Mouse (Mus musculus): ENCODE results near the gene Zfand2a.

DNA sequence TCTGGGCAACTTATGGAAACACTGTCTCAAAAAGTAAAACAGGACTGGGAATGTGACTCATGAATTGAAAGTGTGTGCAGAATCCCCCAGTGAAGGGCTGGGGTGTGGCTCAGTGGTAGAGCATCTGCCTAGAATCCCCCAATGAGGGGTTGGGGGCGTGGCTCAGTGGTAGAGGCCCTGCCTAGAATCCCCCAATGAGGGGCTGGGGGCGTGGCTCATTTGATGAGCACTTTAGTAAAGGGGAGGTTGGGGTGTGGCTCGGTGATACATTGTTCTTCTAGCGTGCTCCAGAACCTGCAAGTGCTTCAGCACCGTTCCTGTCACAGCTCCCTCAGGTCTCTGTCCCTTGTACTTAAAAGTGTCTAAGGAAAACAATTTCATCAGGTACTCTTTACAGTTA is 21.9 kb upstream of the Zfand2a start:
- TF ChIP-seq HCFC1 (IDR thresholded peaks at IDR 0.05; ENCODE audit: borderline replicate concordance, insufficient read depth, low read length) (no peak), ZC3H11A (IDR thresholded peaks at IDR 0.05; ENCODE audit: borderline replicate concordance, low read depth, low read length) (no peak), ZNF384 (IDR thresholded peaks at IDR 0.05; ENCODE audit: low read depth, low read length) (no peak), CHD2 (IDR thresholded peaks at IDR 0.05; ENCODE audit: low read depth, low read length) (no peak), MAFK (IDR thresholded peaks at IDR 0.05; ENCODE audit: insufficient read depth, low read depth, low read length) (no peak)
